Mouse (Mus musculus): ENCODE measurements around the gene Yipf4. TPM values are rescaled to one million over a fixed set of nuclear protein-coding genes. Genes with fewer than 3 reads are reported as not detected.
"Not testable (repeated sequence)": the region's sequence is repeated elsewhere in the genome, so short reads cannot be mapped to it uniquely, and the experiment has no call there.

Yipf4 gene
- polyA plus RNA-seq, 1 experiment from 2014 or later: 48.7 TPM

- 75% methylated on average over 6 of the region's 6 CpGs for WGBS
- not testable (repeated sequence) for H3K4me2 ChIP-seq
These were observed 19.2 kb upstream of the Yipf4 start for GRCm38 (mm10) chr17:74470133-74470532.

GRCm38 (mm10) chr17:74480361-74481069 is 8.8 kb upstream of the Yipf4 start:
- Histone ChIP-seq H3K36me3 (no peaks in the 10 kb centered on the region), H3K9ac (no peak overlapping the region), H3K27ac (replicated peaks) (no peak overlapping the region), H3K9me3 (no peaks in the 10 kb centered on the region), H3K4me3 (no peak overlapping the region), H3K4me2 (no peak overlapping the region), H3K27me3 (replicated peaks) (no peaks in the 10 kb centered on the region; the same call in 1 of the 2 replicates), H3K4me1 (no peaks in the 10 kb centered on the region)
- WGBS: 77% methylated on average over 14 of the region's 14 CpGs
- ATAC-seq (ENCODE audit: extremely low read depth, insufficient number of reproducible peaks, low FRiP score, low TSS enrichment): no peak

More at GRCm38 (mm10) chr17:74470133-74470532, 19.2 kb upstream of the Yipf4 start:
- not testable (repeated sequence) for ATAC-seq (ENCODE audit: extremely low read depth, insufficient number of reproducible peaks, low FRiP score, low TSS enrichment); H3K4me3 ChIP-seq; H3K27ac ChIP-seq (replicated peaks); H3K9me3 ChIP-seq; H3K4me1 ChIP-seq; H3K36me3 ChIP-seq; H3K27me3 ChIP-seq (replicated peaks); H3K9ac ChIP-seq

- H3K4me1 ChIP-seq: peaks cover 10% of the 10 kb centered on the region
- H3K36me3 ChIP-seq: peaks cover 33% of the 10 kb centered on the region
- peak overlapping the region; percentile 68 for H3K4me2 ChIP-seq
- peak overlapping the region; percentile 93 for H3K27ac ChIP-seq (replicated peaks)
- H3K9me3 ChIP-seq: no peaks in the 10 kb centered on the region
- peaks cover 6% of the 10 kb centered on the region for H3K27me3 ChIP-seq (replicated peaks)
- 2% methylated on average over 12 of the region's 12 CpGs for WGBS
- H3K9ac ChIP-seq: peak overlapping the region; percentile 97
- peak overlapping the region; percentile 99 for H3K4me3 ChIP-seq
- ATAC-seq (ENCODE audit: extremely low read depth, insufficient number of reproducible peaks, low FRiP score, low TSS enrichment): no peak
These were observed 568 bp downstream of the Yipf4 start for GRCm38 (mm10) chr17:74489901-74490220.

GRCm38 (mm10) chr17:74491565-74491964 is 2.3 kb downstream of the Yipf4 start:
- Histone ChIP-seq H3K4me2 (peak overlapping the region; percentile 68; the same call in 1 of the 2 replicates), H3K4me1 (peaks cover 10% of the 10 kb centered on the region), H3K36me3 (peaks cover 49% of the 10 kb centered on the region), H3K9me3 (no peaks in the 10 kb centered on the region), H3K9ac (no peak overlapping the region), H3K4me3 (peak overlapping the region; percentile 99; the same call in 1 of the 2 replicates), H3K27me3 (replicated peaks) (peaks cover 6% of the 10 kb centered on the region), H3K27ac (replicated peaks) (no peak overlapping the region)
- no peak for ATAC-seq (ENCODE audit: extremely low read depth, insufficient number of reproducible peaks, low FRiP score, low TSS enrichment)
- 92% methylated on average over 3 of the region's 3 CpGs for WGBS

GRCm38 (mm10) chr17:74500204-74500603 is 10.9 kb downstream of the Yipf4 start:
- 83% methylated on average over 4 of the region's 4 CpGs for WGBS
- H3K4me3 ChIP-seq: no peak overlapping the region
- no peak overlapping the region for H3K27ac ChIP-seq (replicated peaks)
- H3K4me2 ChIP-seq: no peak overlapping the region
- no peak for ATAC-seq (ENCODE audit: extremely low read depth, insufficient number of reproducible peaks, low FRiP score, low TSS enrichment)
- no peaks in the 10 kb centered on the region for H3K27me3 ChIP-seq (replicated peaks)
- no peak overlapping the region for H3K9ac ChIP-seq
- peaks cover 54% of the 10 kb centered on the region for H3K36me3 ChIP-seq
- no peaks in the 10 kb centered on the region for H3K9me3 ChIP-seq
- no peaks in the 10 kb centered on the region for H3K4me1 ChIP-seq

GRCm38 (mm10) chr17:74501085-74501484 is 11.8 kb downstream of the Yipf4 start:
- Histone ChIP-seq H3K27ac (replicated peaks) (no peak overlapping the region), H3K27me3 (replicated peaks) (no peaks in the 10 kb centered on the region), H3K36me3 (peaks cover 45% of the 10 kb centered on the region), H3K4me3 (no peak overlapping the region), H3K4me1 (no peaks in the 10 kb centered on the region), H3K9ac (no peak overlapping the region), H3K9me3 (no peaks in the 10 kb centered on the region), H3K4me2 (no peak overlapping the region)
- no peak for ATAC-seq (ENCODE audit: extremely low read depth, insufficient number of reproducible peaks, low FRiP score, low TSS enrichment)

- ATAC-seq (ENCODE audit: extremely low read depth, insufficient number of reproducible peaks, low FRiP score, low TSS enrichment): no peak
- H3K9me3 ChIP-seq: no peaks in the 10 kb centered on the region
- 0 out of 2 replicates have a peak, but pooled peaks cover 5% of the 10 kb centered on the region for H3K4me1 ChIP-seq
- no peaks in the 10 kb centered on the region for H3K27me3 ChIP-seq (replicated peaks)
- no peaks in the 10 kb centered on the region for H3K36me3 ChIP-seq
- no peak overlapping the region for H3K9ac ChIP-seq
- H3K27ac ChIP-seq (replicated peaks): no peak overlapping the region
- H3K4me2 ChIP-seq: no peak overlapping the region
- 37% methylated on average over 2 of the region's 2 CpGs for WGBS
- H3K4me3 ChIP-seq: no peak overlapping the region
These were observed 18.6 kb downstream of the Yipf4 start for GRCm38 (mm10) chr17:74507934-74508333.

- Histone ChIP-seq H3K9ac (no peak overlapping the region), H3K27me3 (replicated peaks) (no peaks in the 10 kb centered on the region), H3K4me3 (no peak overlapping the region), H3K9me3 (no peaks in the 10 kb centered on the region), H3K4me2 (no peak overlapping the region), H3K36me3 (no peaks in the 10 kb centered on the region), H3K4me1 (0 out of 2 replicates have a peak, but pooled peaks cover 5% of the 10 kb centered on the region), H3K27ac (replicated peaks) (no peak overlapping the region)
- ATAC-seq (ENCODE audit: extremely low read depth, insufficient number of reproducible peaks, low FRiP score, low TSS enrichment): no peak
- 73% methylated on average over 3 of the region's 3 CpGs for WGBS
These were observed 19.3 kb downstream of the Yipf4 start for GRCm38 (mm10) chr17:74508600-74508999.

GRCm38 (mm10) chr17:74512308-74512707 is 23.0 kb downstream of the Yipf4 start:
- Histone ChIP-seq H3K27me3 (replicated peaks) (no peaks in the 10 kb centered on the region), H3K9me3 (no peaks in the 10 kb centered on the region), H3K27ac (replicated peaks) (no peak overlapping the region), H3K4me1 (0 out of 2 replicates have a peak, but pooled peaks cover 5% of the 10 kb centered on the region), H3K4me3 (no peak overlapping the region), H3K9ac (no peak overlapping the region), H3K36me3 (no peaks in the 10 kb centered on the region), H3K4me2 (no peak overlapping the region)
- 69% methylated on average over 2 of the region's 2 CpGs for WGBS
- no peak for ATAC-seq (ENCODE audit: extremely low read depth, insufficient number of reproducible peaks, low FRiP score, low TSS enrichment)

- no peaks in the 10 kb centered on the region for H3K9me3 ChIP-seq
- ATAC-seq (ENCODE audit: extremely low read depth, insufficient number of reproducible peaks, low FRiP score, low TSS enrichment): no peak
- peaks cover 10% of the 10 kb centered on the region for H3K4me1 ChIP-seq
- H3K4me3 ChIP-seq: no peak overlapping the region
- no peak overlapping the region for H3K4me2 ChIP-seq
- no peak overlapping the region for H3K27ac ChIP-seq (replicated peaks)
- 77% methylated on average over 8 of the region's 8 CpGs for WGBS
- no peak overlapping the region for H3K9ac ChIP-seq
- no peaks in the 10 kb centered on the region for H3K27me3 ChIP-seq (replicated peaks)
- no peaks in the 10 kb centered on the region for H3K36me3 ChIP-seq
These were observed 33.8 kb downstream of the Yipf4 start for GRCm38 (mm10) chr17:74522797-74523723.

GRCm38 (mm10) chr17:74526117-74526516 is 36.8 kb downstream of the Yipf4 start:
- H3K9ac ChIP-seq: no peak overlapping the region
- H3K27me3 ChIP-seq (replicated peaks): no peaks in the 10 kb centered on the region
- H3K4me1 ChIP-seq: peaks cover 26% of the 10 kb centered on the region
- WGBS: 88% methylated on average over 2 of the region's 2 CpGs
- ATAC-seq (ENCODE audit: extremely low read depth, insufficient number of reproducible peaks, low FRiP score, low TSS enrichment): no peak
- no peaks in the 10 kb centered on the region for H3K36me3 ChIP-seq
- H3K27ac ChIP-seq (replicated peaks): no peak overlapping the region
- no peak overlapping the region for H3K4me3 ChIP-seq
- no peaks in the 10 kb centered on the region for H3K9me3 ChIP-seq
- H3K4me2 ChIP-seq: no peak overlapping the region

Measured in heart, embryonic 13.5 days (tissue).